Mouse (Mus musculus): ENCODE data around the gene Tom1. TPM values are rescaled to one million over a fixed set of nuclear protein-coding genes. Genes with fewer than 3 reads are reported as not detected.

The Tom1 gene
- polyA plus RNA-seq, 1 experiment from 2014 or later, result 31.9 TPM

- Histone ChIP-seq H3K27ac (no peak overlapping the region), H3K9me3 (no peaks in the 10 kb centered on the region), H3K9ac (no peak overlapping the region), H3K4me2 (no peak overlapping the region), H3K4me3 (no peak overlapping the region), H3K4me1 (no peaks in the 10 kb centered on the region), H3K36me3 (0 out of 2 replicates have a peak, but pooled peaks cover 3% of the 10 kb centered on the region), H3K27me3 (no peaks in the 10 kb centered on the region)
- no peak for ATAC-seq (ENCODE audit: insufficient number of reproducible peaks, insufficient read depth, low FRiP score, low TSS enrichment, low read depth)
- WGBS, result 91% methylated on average over 1 of the region's 1 CpGs
These were observed 12.8 kb downstream of the Tom1 start for GRCm38 (mm10) chr8:75046303-75046702.

- no peaks in the 10 kb centered on the region for H3K9me3 ChIP-seq
- 89% methylated on average over 3 of the region's 3 CpGs for whole genome bisulfite sequencing
- ATAC-seq (ENCODE audit: insufficient number of reproducible peaks, insufficient read depth, low FRiP score, low TSS enrichment, low read depth), result no peak
- no peak overlapping the region for H3K9ac ChIP-seq
- H3K27ac ChIP-seq, result no peak overlapping the region
- no peaks in the 10 kb centered on the region for H3K27me3 ChIP-seq
- H3K4me2 ChIP-seq, result no peak overlapping the region
- H3K4me1 ChIP-seq, result no peaks in the 10 kb centered on the region
- no peak overlapping the region for H3K4me3 ChIP-seq
- peaks cover 10% of the 10 kb centered on the region for H3K36me3 ChIP-seq
These were observed 14.3 kb downstream of the Tom1 start for GRCm38 (mm10) chr8:75047784-75048183.

- no peaks in the 10 kb centered on the region for H3K9me3 ChIP-seq
- H3K9ac ChIP-seq, result no peak overlapping the region
- no peaks in the 10 kb centered on the region for H3K4me1 ChIP-seq
- no peak for ATAC-seq (ENCODE audit: insufficient number of reproducible peaks, insufficient read depth, low FRiP score, low TSS enrichment, low read depth)
- H3K36me3 ChIP-seq, result peaks cover 28% of the 10 kb centered on the region
- H3K4me3 ChIP-seq, result no peak overlapping the region
- no peaks in the 10 kb centered on the region for H3K27me3 ChIP-seq
- no peak overlapping the region for H3K27ac ChIP-seq
- no peak overlapping the region for H3K4me2 ChIP-seq
- WGBS, result 86% methylated on average over 4 of the region's 4 CpGs
These were observed 19.8 kb downstream of the Tom1 start for GRCm38 (mm10) chr8:75053342-75053741.

- Histone ChIP-seq H3K27ac (no peak overlapping the region), H3K4me2 (no peak overlapping the region), H3K9me3 (no peaks in the 10 kb centered on the region), H3K4me3 (no peak overlapping the region), H3K9ac (no peak overlapping the region), H3K27me3 (no peaks in the 10 kb centered on the region), H3K4me1 (no peaks in the 10 kb centered on the region), H3K36me3 (peaks cover 35% of the 10 kb centered on the region)
- ATAC-seq (ENCODE audit: insufficient number of reproducible peaks, insufficient read depth, low FRiP score, low TSS enrichment, low read depth), result no peak
- WGBS, result 87% methylated on average over 2 of the region's 2 CpGs
These were observed 22.2 kb downstream of the Tom1 start for GRCm38 (mm10) chr8:75055673-75056072.

- H3K4me1 ChIP-seq, result no peaks in the 10 kb centered on the region
- H3K27ac ChIP-seq, result no peak overlapping the region
- H3K4me2 ChIP-seq, result no peak overlapping the region
- ATAC-seq (ENCODE audit: insufficient number of reproducible peaks, insufficient read depth, low FRiP score, low TSS enrichment, low read depth), result no peak
- WGBS, result 78% methylated on average over 6 of the region's 6 CpGs
- H3K36me3 ChIP-seq, result peaks cover 42% of the 10 kb centered on the region
- no peak overlapping the region for H3K9ac ChIP-seq
- H3K4me3 ChIP-seq, result no peak overlapping the region
- no peaks in the 10 kb centered on the region for H3K9me3 ChIP-seq
- no peaks in the 10 kb centered on the region for H3K27me3 ChIP-seq
These were observed 26.5 kb downstream of the Tom1 start for GRCm38 (mm10) chr8:75060022-75060421.

GRCm38 (mm10) chr8:75060815-75061214 lies 27.3 kb downstream of the Tom1 start:
- Histone ChIP-seq H3K27ac (no peak overlapping the region), H3K27me3 (no peaks in the 10 kb centered on the region), H3K4me2 (no peak overlapping the region), H3K4me1 (no peaks in the 10 kb centered on the region), H3K9me3 (no peaks in the 10 kb centered on the region), H3K4me3 (no peak overlapping the region), H3K9ac (no peak overlapping the region), H3K36me3 (peaks cover 50% of the 10 kb centered on the region)
- no peak for ATAC-seq (ENCODE audit: insufficient number of reproducible peaks, insufficient read depth, low FRiP score, low TSS enrichment, low read depth)
- whole genome bisulfite sequencing, result 89% methylated on average over 2 of the region's 2 CpGs

- Histone ChIP-seq H3K4me3 (no peak overlapping the region), H3K9ac (no peak overlapping the region), H3K4me2 (no peak overlapping the region), H3K27me3 (no peaks in the 10 kb centered on the region), H3K36me3 (peaks cover 44% of the 10 kb centered on the region), H3K4me1 (no peaks in the 10 kb centered on the region), H3K9me3 (no peaks in the 10 kb centered on the region), H3K27ac (no peak overlapping the region)
- no peak for ATAC-seq (ENCODE audit: insufficient number of reproducible peaks, insufficient read depth, low FRiP score, low TSS enrichment, low read depth)
- 32% methylated on average over 3 of the region's 3 CpGs for WGBS
These were observed 29.8 kb downstream of the Tom1 start for GRCm38 (mm10) chr8:75063290-75063689.

- no peaks in the 10 kb centered on the region for H3K4me1 ChIP-seq
- H3K36me3 ChIP-seq, result peaks cover 36% of the 10 kb centered on the region
- no peak for ATAC-seq (ENCODE audit: insufficient number of reproducible peaks, insufficient read depth, low FRiP score, low TSS enrichment, low read depth)
- H3K4me2 ChIP-seq, result no peak overlapping the region
- 89% methylated on average over 3 of the region's 3 CpGs for WGBS
- H3K9ac ChIP-seq, result no peak overlapping the region
- no peaks in the 10 kb centered on the region for H3K27me3 ChIP-seq
- no peak overlapping the region for H3K27ac ChIP-seq
- H3K9me3 ChIP-seq, result no peaks in the 10 kb centered on the region
- H3K4me3 ChIP-seq, result no peak overlapping the region
These were observed 31.3 kb downstream of the Tom1 start for GRCm38 (mm10) chr8:75064790-75065189.

- Histone ChIP-seq H3K27ac (no peak overlapping the region), H3K36me3 (peaks cover 29% of the 10 kb centered on the region), H3K9me3 (no peaks in the 10 kb centered on the region), H3K27me3 (no peaks in the 10 kb centered on the region), H3K4me3 (no peak overlapping the region), H3K4me1 (peaks cover 3% of the 10 kb centered on the region), H3K4me2 (no peak overlapping the region), H3K9ac (no peak overlapping the region)
- no peak for ATAC-seq (ENCODE audit: insufficient number of reproducible peaks, insufficient read depth, low FRiP score, low TSS enrichment, low read depth)
- 69% methylated on average over 6 of the region's 6 CpGs for WGBS
These were observed 33.8 kb downstream of the Tom1 start for GRCm38 (mm10) chr8:75067287-75067686.

- Histone ChIP-seq H3K9me3 (no peaks in the 10 kb centered on the region), H3K4me3 (no peak overlapping the region), H3K4me1 (peaks cover 3% of the 10 kb centered on the region), H3K27ac (no peak overlapping the region), H3K9ac (no peak overlapping the region), H3K36me3 (peaks cover 16% of the 10 kb centered on the region), H3K27me3 (no peaks in the 10 kb centered on the region), H3K4me2 (no peak overlapping the region)
- ATAC-seq (ENCODE audit: insufficient number of reproducible peaks, insufficient read depth, low FRiP score, low TSS enrichment, low read depth), result no peak
- 85% methylated on average over 1 of the region's 1 CpGs for WGBS
These were observed 36.8 kb downstream of the Tom1 start for GRCm38 (mm10) chr8:75070297-75070696.

- 23% methylated on average over 4 of the region's 4 CpGs for WGBS
- no peak overlapping the region for H3K4me2 ChIP-seq
- no peaks in the 10 kb centered on the region for H3K27me3 ChIP-seq
- no peak overlapping the region for H3K9ac ChIP-seq
- peak; percentile 35; the same call in 1 of the 2 replicates for ATAC-seq (ENCODE audit: insufficient number of reproducible peaks, insufficient read depth, low FRiP score, low TSS enrichment, low read depth)
- H3K27ac ChIP-seq, result no peak overlapping the region
- peaks cover 5% of the 10 kb centered on the region; the same call in 1 of the 2 replicates for H3K36me3 ChIP-seq
- H3K9me3 ChIP-seq, result no peaks in the 10 kb centered on the region
- peaks cover 3% of the 10 kb centered on the region for H3K4me1 ChIP-seq
- no peak overlapping the region for H3K4me3 ChIP-seq
These were observed 38.3 kb downstream of the Tom1 start for GRCm38 (mm10) chr8:75071627-75072346.

- 80% methylated on average over 1 of the region's 1 CpGs for WGBS
- Histone ChIP-seq H3K9ac (no peak overlapping the region), H3K36me3 (no peaks in the 10 kb centered on the region), H3K4me2 (no peak overlapping the region), H3K27ac (no peak overlapping the region), H3K27me3 (no peaks in the 10 kb centered on the region), H3K4me1 (peaks cover 3% of the 10 kb centered on the region), H3K4me3 (no peak overlapping the region), H3K9me3 (no peaks in the 10 kb centered on the region)
- no peak for ATAC-seq (ENCODE audit: insufficient number of reproducible peaks, insufficient read depth, low FRiP score, low TSS enrichment, low read depth)
These were observed 41.4 kb downstream of the Tom1 start for GRCm38 (mm10) chr8:75074876-75075275.
